In the genomic region with DNA sequence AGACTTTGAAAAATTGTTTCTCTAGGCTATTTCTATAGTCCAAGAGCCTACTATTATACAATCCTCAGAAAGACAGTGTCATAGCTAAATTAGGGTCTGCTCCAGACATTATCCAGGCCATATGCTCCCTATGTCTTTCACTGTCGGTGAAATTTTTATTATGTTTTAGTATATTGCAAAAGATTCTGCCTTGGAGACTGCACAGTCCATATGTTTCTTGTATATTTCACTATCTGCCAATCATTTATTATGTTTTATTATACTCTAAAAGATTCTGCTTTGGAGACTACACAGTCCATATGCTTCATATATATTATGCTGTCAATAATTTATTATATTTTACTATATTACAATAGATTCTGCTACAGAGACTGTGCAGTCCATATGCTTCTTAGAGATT, we compare ENCODE assay signal across 22 mouse cellular contexts.
DNase-seq lines count a peak whose midpoint lies in the region; ATAC-seq and TF ChIP-seq lines count a peak whose summit lies in the region.
"Had no signal": no experiment of that assay in that cellular context is flagged by ENCODE, and none has a peak within 500 bp of the region (broad histone marks: within the 10 kb centered on the region; RNA-seq: fewer than 3 reads in every experiment).

No protein-coding gene starts in this region.

- no peak for DNase-seq in embryonic facial prominence, embryonic 11.5 days (ENCODE audit: low spot score)
- DNase-seq in embryonic facial prominence, embryonic 10.5 days (ENCODE audit: low spot score) = no peak
- DNase-seq in forebrain, embryonic 14.5 days (ENCODE audit: low spot score) = peak; percentile 18
- no peak for DNase-seq in forebrain, embryonic 10.5 days (ENCODE audit: extremely low spot score, low spot score)
- DNase-seq in brain, embryonic 14.5 days (ENCODE audit: low read depth) = peak; percentile 26
- no peak for DNase-seq in forebrain, postnatal 0 days
- no peak for DNase-seq in cerebellum, adult 9-11 months
- DNase-seq: adrenal gland, adult 8-10 months; adrenal gland, postnatal 14 days; adrenal gland, postnatal 36 days; B cell, adult 2 months; cerebellum, adult 11 months; cerebellum, adult 18-20 months; cerebellum, adult 8-10 months; cerebellum, postnatal 10 days; cerebellum, postnatal 25 days had no signal

- H3K27ac ChIP-seq in embryonic facial prominence, embryonic 11.5 days (replicated peaks; ENCODE audit: low read depth, low read length) = no peak overlapping the region
- no peak overlapping the region for H3K27ac ChIP-seq in embryonic facial prominence, embryonic 10.5 days (replicated peaks)
- no peak overlapping the region for H3K27ac ChIP-seq in forebrain, embryonic 14.5 days (ENCODE audit: low read depth, low read length)
- no peak overlapping the region for H3K27ac ChIP-seq in forebrain, embryonic 10.5 days
- H3K27ac ChIP-seq in forebrain, postnatal 0 days (ENCODE audit: low read depth, low read length) = no peak overlapping the region
- H3K27ac ChIP-seq: embryonic facial prominence, embryonic 12.5 days had no signal

- no peak overlapping the region for H3K4me2 ChIP-seq in embryonic facial prominence, embryonic 11.5 days (ENCODE audit: low read depth, low read length)
- H3K4me2 ChIP-seq in forebrain, embryonic 14.5 days (ENCODE audit: low read length) = no peak overlapping the region
- H3K4me2 ChIP-seq in forebrain, postnatal 0 days (ENCODE audit: low read depth) = no peak overlapping the region
- H3K4me2 ChIP-seq: embryonic facial prominence, embryonic 12.5 days had no signal

- TF ChIP-seq POLR2A in brain, embryonic 14.5 days (IDR thresholded peaks at IDR 0.05; ENCODE audit: borderline replicate concordance, extremely low read depth, insufficient read depth, insufficient read length, poor library complexity, severe bottlenecking) = no peak

- no peak overlapping the region for H3K4me3 ChIP-seq in embryonic facial prominence, embryonic 11.5 days (ENCODE audit: low read depth, low read length)
- no peak overlapping the region for H3K4me3 ChIP-seq in embryonic facial prominence, embryonic 10.5 days
- no peak overlapping the region for H3K4me3 ChIP-seq in forebrain, embryonic 14.5 days (ENCODE audit: low read depth, low read length)
- no peak overlapping the region for H3K4me3 ChIP-seq in forebrain, embryonic 10.5 days
- no peak overlapping the region for H3K4me3 ChIP-seq in forebrain, postnatal 0 days (ENCODE audit: low read depth, low read length)
- H3K4me3 ChIP-seq: embryonic facial prominence, embryonic 12.5 days had no signal

- H3K9ac ChIP-seq in embryonic facial prominence, embryonic 11.5 days (replicated peaks; ENCODE audit: low read length) = no peak overlapping the region
- H3K9ac ChIP-seq in forebrain, embryonic 14.5 days (ENCODE audit: low read length) = no peak overlapping the region
- no peak overlapping the region for H3K9ac ChIP-seq in forebrain, postnatal 0 days
- H3K9ac ChIP-seq: embryonic facial prominence, embryonic 12.5 days had no signal

- TF ChIP-seq CTCF in brain, embryonic 14.5 days (IDR thresholded peaks at IDR 0.05; ENCODE audit: borderline replicate concordance, extremely low read depth, insufficient read depth, insufficient read length) = no peak
- no peak for TF ChIP-seq CTCF in forebrain, postnatal 0 days (IDR thresholded peaks at IDR 0.05; ENCODE audit: low read depth)

- H3K9me3 ChIP-seq in embryonic facial prominence, embryonic 11.5 days (replicated peaks; ENCODE audit: control insufficient read depth, low read length) = no peaks in the 10 kb centered on the region
- no peaks in the 10 kb centered on the region for H3K9me3 ChIP-seq in embryonic facial prominence, embryonic 10.5 days
- no peaks in the 10 kb centered on the region for H3K9me3 ChIP-seq in forebrain, embryonic 14.5 days (replicated peaks; ENCODE audit: control insufficient read depth, low read length)
- no peaks in the 10 kb centered on the region for H3K9me3 ChIP-seq in forebrain, embryonic 10.5 days
- H3K9me3 ChIP-seq in forebrain, postnatal 0 days (ENCODE audit: low read length) = no peaks in the 10 kb centered on the region
- H3K9me3 ChIP-seq: embryonic facial prominence, embryonic 12.5 days; G1E had no signal

- no peaks in the 10 kb centered on the region for H3K36me3 ChIP-seq in embryonic facial prominence, embryonic 11.5 days (replicated peaks; ENCODE audit: control insufficient read depth, insufficient read depth, low read depth, low read length)
- H3K36me3 ChIP-seq in embryonic facial prominence, embryonic 10.5 days (replicated peaks) = no peaks in the 10 kb centered on the region
- no peaks in the 10 kb centered on the region for H3K36me3 ChIP-seq in forebrain, embryonic 14.5 days (ENCODE audit: control insufficient read depth, insufficient read depth, low read length)
- H3K36me3 ChIP-seq in forebrain, embryonic 10.5 days (replicated peaks) = no peaks in the 10 kb centered on the region
- no peaks in the 10 kb centered on the region for H3K36me3 ChIP-seq in forebrain, postnatal 0 days (ENCODE audit: insufficient read depth)
- H3K36me3 ChIP-seq: embryonic facial prominence, embryonic 12.5 days; G1E had no signal

- 0 out of 2 replicates have a peak, but pooled peaks have one; percentile 48 for ATAC-seq in embryonic facial prominence, embryonic 11.5 days (replicated peaks; ENCODE audit: insufficient number of reproducible peaks, low FRiP score, low TSS enrichment, low read depth)
- peak; percentile 50; the same call in 1 of the 2 replicates for ATAC-seq in forebrain, embryonic 14.5 days
- ATAC-seq in forebrain, postnatal 0 days = peak; percentile 32; the same call in 1 of the 2 replicates
- ATAC-seq: activated CD4-positive, CD25-positive, alpha-beta regulatory T cell, adult 4 months; CD4-positive, CD25-positive, alpha-beta regulatory T cell, adult 4 months; Patski had no signal

- 83% methylated on average over 1 of the region's 1 CpGs for WGBS in embryonic facial prominence, embryonic 11.5 days
- WGBS in embryonic facial prominence, embryonic 10.5 days = 84% methylated on average over 1 of the region's 1 CpGs
- WGBS in forebrain, embryonic 14.5 days = 67% methylated on average over 1 of the region's 1 CpGs
- WGBS in forebrain, embryonic 10.5 days = 93% methylated on average over 1 of the region's 1 CpGs
- WGBS in forebrain, postnatal 0 days = 63% methylated on average over 1 of the region's 1 CpGs

- H3K27me3 ChIP-seq in embryonic facial prominence, embryonic 11.5 days (ENCODE audit: control insufficient read depth, insufficient read depth, low read length) = no peaks in the 10 kb centered on the region
- no peaks in the 10 kb centered on the region for H3K27me3 ChIP-seq in embryonic facial prominence, embryonic 10.5 days (replicated peaks; ENCODE audit: low read depth, poor library complexity, severe bottlenecking)
- H3K27me3 ChIP-seq in forebrain, embryonic 14.5 days (replicated peaks; ENCODE audit: control insufficient read depth, insufficient read depth, low read length) = no peaks in the 10 kb centered on the region
- no peaks in the 10 kb centered on the region for H3K27me3 ChIP-seq in forebrain, embryonic 10.5 days (ENCODE audit: poor library complexity, severe bottlenecking)
- H3K27me3 ChIP-seq in forebrain, postnatal 0 days (ENCODE audit: insufficient read depth, low read length) = no peaks in the 10 kb centered on the region
- H3K27me3 ChIP-seq: CH12.LX; embryonic facial prominence, embryonic 12.5 days; Patski had no signal

- no peaks in the 10 kb centered on the region for H3K4me1 ChIP-seq in embryonic facial prominence, embryonic 11.5 days (ENCODE audit: control insufficient read depth, insufficient read depth, low read length)
- no peaks in the 10 kb centered on the region for H3K4me1 ChIP-seq in embryonic facial prominence, embryonic 10.5 days
- no peaks in the 10 kb centered on the region for H3K4me1 ChIP-seq in forebrain, embryonic 14.5 days (ENCODE audit: control insufficient read depth, insufficient read depth, low read length)
- no peaks in the 10 kb centered on the region for H3K4me1 ChIP-seq in forebrain, embryonic 10.5 days
- H3K4me1 ChIP-seq in forebrain, postnatal 0 days (ENCODE audit: insufficient read depth) = no peaks in the 10 kb centered on the region
- H3K4me1 ChIP-seq: embryonic facial prominence, embryonic 12.5 days had no signal

Comparison
In these comparisons a context has a peak if more than half of its experiments do, and no peak if none do; other contexts are left out.
1. DNase-seq: peak in forebrain, embryonic 14.5 days (single experiment) and brain, embryonic 14.5 days (single experiment); none in embryonic facial prominence, embryonic 11.5 days (single experiment), embryonic facial prominence, embryonic 10.5 days (single experiment), forebrain, embryonic 10.5 days (single experiment), forebrain, postnatal 0 days (single experiment) and cerebellum, adult 9-11 months (single experiment).
2. Peak in every context shown above with its lines, with median percentiles within 50 percentile points of each other: ATAC-seq.